Mouse (Mus musculus): ENCODE measurements at regions not wholly inside any gene's neighbourhood (a gene's known extent, or its start where the extent isn't known, plus 50 kb on each side); places are given as distances from the start of the nearest gene placed in this dataset.
A peak's percentile ranks its signal among the peaks of the same experiment; 100 is the strongest.

DNA sequence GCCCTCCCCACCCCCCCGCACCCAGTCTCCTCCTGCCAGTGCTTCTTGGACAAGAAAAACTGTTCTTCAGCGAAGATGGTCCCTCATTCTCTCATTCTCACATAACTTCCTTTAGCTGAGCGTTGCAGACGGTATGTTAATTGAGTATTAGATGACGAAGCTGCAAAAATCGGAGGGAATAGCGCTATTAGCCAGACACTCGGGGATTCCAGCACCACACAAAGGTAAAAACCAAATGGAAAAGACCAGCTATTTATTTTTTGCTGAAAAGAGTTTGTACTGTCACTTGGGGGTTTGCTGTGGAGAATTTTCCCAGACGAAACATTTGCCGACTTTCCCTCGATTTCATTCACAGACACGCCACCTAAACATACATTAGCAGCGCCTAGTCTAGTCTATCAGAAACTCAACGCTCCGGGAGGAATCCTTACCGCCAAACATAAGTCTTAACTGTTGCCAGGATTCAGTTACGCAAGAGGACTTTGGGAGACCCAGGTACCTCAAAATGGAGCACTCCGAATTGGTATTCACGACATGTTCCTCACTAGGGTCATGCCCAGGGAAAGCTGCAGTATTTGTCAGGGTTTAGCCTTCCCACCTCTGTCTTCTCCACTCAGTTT is 178.4 kb upstream of the Lrig3 start:
- ATAC-seq (ENCODE audit: insufficient number of reproducible peaks, low FRiP score, low TSS enrichment) = no peak

DNA sequence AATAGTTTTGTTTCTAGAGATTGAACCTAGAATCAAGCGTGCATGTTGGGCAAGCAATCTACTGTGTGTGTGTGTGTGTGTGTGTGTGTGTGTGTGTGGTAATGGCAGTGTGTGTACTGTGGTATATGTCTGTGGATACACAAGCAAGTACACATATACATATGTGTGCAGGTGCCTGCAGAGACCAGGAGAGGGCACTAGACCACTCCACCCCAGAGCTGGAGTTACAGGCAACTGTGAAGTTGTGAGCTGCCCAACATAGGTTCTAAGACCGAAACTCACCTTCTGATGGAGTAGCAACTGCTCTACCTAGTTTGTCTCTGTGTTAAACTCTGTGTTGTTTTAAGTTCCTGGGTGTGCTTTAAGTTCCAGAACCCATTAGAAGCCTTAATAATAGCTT is 177.7 kb upstream of the Lrig3 start:
- ATAC-seq (ENCODE audit: insufficient number of reproducible peaks, low FRiP score, low TSS enrichment) = no peak

DNA sequence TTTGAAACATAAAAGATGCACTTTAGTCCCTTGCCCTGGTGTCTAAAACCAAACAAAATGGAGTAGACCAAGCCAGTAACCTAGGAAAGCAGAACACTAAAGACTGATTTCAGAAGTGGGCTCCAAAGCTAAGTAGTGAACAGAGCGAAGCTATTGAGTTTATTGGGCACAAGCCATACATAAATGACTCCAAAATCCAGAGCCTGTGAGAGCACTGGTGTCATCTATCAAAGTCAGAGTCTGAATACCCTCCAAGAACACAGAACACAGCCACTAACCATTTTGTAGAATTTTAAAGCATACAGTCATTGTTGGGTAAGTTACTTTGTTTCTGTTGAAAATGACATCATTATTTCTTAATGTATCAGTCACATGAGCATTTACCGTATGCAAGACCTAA is 175.0 kb upstream of the Lrig3 start:
- no peak for ATAC-seq (ENCODE audit: insufficient number of reproducible peaks, low FRiP score, low TSS enrichment)

DNA sequence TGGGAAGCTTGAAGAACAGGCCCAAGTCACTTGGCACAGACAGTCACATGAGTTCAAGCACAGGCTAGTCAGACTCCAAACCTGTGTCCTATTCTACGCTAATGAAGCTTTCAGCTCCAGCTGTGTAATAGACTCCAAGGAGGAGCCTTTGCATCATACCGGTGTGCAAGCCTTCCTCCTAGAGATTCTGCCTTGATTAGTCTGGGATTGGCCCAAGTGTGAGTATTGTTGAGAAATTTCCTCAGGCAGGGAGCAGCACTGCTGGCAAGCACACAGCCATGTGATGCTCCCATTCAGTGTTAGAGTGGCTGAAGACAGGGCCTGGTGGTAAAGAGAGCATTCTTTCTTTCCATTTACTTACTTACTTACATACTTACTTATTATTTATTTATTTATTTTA is 171.5 kb upstream of the Lrig3 start:
- ATAC-seq (ENCODE audit: insufficient number of reproducible peaks, low FRiP score, low TSS enrichment) = no peak

DNA sequence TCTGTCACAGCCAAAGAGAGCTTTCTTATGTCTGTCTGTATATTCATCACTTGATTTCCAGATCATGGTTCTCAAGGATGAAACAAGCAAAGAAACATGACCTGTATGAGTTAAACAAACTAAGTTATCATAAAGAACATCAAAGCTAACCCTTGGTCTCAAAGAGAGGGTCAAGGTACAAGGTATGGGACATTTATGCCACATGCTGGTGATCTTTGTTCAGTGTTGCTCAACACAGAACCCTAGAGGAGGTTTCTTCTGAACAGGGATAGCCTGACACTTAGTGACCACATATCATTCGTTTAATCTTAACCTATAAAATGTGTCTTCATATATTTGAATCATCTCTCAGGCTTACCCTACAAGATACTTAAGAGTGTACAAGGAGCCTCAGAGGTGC is 170.6 kb upstream of the Lrig3 start:
- no peak for ATAC-seq (ENCODE audit: insufficient number of reproducible peaks, low FRiP score, low TSS enrichment)

DNA sequence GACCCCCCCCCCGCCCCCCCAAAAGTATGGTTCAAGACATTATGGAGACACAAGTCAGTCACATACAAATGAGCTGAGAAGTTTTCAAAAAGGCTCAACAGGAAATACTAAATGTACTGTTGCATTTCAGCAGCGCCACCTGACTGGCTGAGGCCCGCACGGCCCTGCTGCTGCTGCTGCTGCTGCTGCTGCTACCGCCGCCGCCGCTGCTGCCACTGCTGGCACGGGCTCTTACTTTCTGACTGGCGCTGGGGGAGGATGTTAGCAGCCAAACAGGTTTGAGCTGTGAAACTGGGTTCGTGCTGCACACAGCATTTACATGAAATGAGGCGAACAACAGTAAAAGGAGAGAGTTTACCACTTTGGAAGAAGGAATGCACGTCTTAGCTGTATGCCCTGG is 167.3 kb upstream of the Lrig3 start:
- no peak for ATAC-seq (ENCODE audit: insufficient number of reproducible peaks, low FRiP score, low TSS enrichment)

DNA sequence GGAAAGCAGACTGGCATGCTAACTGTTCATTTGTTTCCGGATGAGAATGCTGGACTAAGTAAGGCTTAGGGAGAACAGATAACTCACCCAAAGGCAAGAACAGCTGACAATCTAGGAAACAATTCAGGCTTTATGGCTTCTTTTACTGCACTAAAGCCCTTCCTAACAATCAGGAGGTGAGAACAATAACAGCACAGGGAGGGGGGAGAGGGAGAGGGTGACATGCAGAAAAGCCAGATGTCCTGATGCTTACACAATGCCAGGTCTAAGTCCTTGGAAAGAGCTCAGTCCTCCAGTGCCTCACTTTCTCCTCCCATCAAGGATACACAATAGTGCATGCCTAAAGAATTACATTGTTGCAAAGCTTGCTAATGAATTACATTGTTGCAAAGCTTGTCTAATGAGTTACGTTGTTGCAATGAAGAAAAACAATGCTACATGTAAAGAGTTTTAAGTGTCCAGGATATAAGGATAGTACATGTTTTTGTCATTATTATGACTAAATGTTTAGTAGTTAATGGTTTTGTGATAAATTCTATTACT is 165.3 kb upstream of the Lrig3 start:
- no peak for ATAC-seq (ENCODE audit: insufficient number of reproducible peaks, low FRiP score, low TSS enrichment)

DNA sequence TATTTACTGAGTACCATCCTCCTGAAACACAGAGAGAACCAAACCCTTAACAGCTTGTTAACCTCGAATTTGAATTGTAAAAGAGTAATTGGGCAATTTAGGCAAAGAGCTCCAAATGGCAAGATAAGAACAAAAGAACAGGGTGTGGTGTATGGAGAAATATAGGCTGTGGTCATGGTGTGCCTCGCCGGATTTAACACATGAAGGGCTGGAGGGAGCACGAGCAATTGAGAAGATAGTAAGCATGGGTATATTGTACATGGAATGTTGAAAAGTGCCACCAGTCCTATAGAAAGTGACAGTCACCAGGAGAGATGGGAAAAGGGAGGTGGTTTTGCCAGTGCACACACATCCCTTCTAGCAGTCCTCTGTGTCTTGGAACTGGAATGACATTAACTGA is 164.5 kb upstream of the Lrig3 start:
- no peak for ATAC-seq (ENCODE audit: insufficient number of reproducible peaks, low FRiP score, low TSS enrichment)

DNA sequence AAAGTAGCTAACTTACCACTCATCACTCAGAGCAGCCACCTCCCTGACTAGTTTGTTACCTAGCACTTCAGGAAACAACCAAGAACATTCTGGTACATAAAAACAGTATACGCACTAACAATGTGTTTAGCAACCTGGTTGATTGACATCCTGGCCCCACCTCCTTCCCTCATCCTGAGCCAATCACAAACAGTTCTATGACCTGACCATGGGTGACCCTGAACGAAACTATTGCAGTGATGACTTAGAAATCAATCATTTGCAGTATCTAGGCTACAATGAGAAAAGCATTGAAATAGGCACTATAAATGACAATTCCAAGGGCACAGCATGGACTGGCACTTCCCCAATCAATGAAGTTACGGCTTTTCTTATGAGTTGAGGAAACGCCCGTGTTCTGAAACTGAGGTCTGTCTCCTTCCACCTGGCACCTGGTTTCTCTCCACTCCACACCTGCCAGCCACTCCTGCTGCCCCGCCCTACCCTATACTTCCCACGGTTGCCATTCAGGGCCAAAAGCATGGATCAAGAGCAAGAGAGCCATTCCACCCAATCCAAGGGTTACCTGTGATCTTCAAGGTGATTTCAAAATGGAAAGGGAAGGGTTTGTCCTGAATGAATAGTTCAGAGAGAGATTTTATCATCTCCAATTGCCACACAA is 162.9 kb upstream of the Lrig3 start:
- ATAC-seq (ENCODE audit: insufficient number of reproducible peaks, low FRiP score, low TSS enrichment) = no peak

DNA sequence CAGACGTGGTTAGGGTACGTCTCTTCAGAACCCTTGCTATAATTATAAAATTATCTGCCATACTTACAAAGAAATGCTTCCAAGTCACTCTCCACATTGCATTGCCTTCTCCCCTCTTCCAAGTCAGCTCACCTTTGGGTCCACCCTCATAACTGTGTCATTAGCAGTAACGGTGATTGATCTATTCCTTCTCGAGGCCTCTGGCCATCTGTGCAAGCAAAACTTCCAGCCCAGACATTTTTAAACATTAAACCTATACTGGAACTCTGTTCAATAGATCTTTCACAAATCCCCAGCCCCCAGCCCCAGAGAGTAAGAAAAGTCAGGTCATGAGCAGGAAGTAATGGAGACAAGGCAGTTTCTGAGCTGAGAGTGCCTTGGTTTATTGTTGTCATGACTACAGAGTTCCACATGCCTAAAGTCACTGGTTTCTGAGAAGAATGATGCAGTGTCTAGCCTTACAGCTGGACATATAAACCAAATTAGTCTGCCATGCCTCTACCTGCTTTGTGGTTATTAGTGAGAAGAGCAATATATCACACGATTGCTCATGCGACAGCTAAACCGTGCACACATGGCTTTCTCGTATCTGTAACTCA is 156.1 kb upstream of the Lrig3 start:
- no peak for ATAC-seq (ENCODE audit: insufficient number of reproducible peaks, low FRiP score, low TSS enrichment)

DNA sequence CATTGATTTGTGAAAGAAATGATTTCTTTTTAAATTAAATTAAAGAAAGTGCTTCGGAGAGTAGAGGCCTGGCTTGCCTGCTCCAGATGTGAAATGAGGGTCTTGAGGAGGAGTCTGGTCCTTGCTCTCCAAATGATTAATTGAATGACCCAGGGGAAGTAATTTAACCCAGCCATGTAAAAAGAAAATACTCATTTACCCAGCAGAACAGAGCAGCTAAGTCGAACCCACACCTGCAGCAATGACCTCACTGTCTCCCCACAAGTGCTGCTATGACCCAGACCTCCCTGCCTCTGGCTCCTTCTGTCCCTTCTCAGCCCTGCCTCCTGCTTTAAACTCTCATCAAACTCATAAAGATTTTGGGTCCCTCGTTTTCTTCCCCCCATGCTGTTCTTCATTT is 155.4 kb upstream of the Lrig3 start:
- no peak for ATAC-seq (ENCODE audit: insufficient number of reproducible peaks, low FRiP score, low TSS enrichment)

DNA sequence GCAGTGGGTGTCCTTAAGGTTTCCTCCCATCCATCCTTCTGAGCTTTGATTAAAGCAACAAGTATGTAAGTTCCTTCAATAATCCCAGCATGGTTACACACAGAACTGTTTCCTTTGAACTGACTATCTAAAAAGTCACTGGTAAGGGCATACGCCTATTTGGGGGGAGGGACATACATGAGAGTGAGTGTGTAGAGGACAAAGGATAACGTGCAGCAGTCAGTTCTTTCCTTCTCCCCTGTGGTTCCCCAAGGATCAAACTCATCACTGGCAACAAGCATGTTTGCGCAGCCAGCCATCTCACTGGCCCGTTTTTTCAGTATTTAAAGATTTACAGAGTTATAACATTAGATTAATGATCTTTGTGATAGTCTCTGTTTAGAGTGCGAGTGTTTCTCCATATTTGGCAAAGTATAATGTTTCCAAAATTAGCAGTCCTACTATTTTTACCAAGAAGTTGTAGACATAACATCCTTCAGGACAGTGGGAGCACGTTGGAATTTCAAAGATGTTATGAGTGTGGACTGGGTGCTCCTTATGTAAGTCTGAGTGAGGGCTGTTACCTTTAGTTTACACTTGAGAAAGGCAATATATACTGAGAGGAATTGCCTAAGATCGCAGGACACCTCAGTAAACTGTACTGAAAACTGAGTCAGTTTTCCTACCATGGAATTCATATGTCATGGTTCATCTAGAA is 151.6 kb upstream of the Lrig3 start:
- no peak for ATAC-seq (ENCODE audit: insufficient number of reproducible peaks, low FRiP score, low TSS enrichment)

DNA sequence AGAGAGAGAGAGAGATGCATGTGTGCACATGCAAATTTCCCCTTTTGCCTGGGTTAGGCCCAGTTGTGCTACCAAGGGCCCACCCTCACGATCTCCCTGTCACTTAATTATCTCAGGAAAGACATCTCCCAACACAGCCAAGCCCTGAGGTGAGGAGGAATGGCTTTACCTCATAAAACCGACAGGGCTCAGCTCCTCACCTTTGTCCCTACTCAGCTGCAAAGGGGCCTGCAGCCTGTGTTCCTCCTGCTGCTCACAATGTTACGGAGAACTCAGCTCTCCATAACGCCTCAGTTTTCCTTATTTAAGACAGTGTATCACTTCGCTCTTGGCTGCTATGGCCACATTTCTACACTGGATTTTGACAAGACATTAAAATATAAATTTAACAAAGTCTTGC is 133.8 kb upstream of the Lrig3 start:
- ATAC-seq (ENCODE audit: insufficient number of reproducible peaks, low FRiP score, low TSS enrichment) = no peak

DNA sequence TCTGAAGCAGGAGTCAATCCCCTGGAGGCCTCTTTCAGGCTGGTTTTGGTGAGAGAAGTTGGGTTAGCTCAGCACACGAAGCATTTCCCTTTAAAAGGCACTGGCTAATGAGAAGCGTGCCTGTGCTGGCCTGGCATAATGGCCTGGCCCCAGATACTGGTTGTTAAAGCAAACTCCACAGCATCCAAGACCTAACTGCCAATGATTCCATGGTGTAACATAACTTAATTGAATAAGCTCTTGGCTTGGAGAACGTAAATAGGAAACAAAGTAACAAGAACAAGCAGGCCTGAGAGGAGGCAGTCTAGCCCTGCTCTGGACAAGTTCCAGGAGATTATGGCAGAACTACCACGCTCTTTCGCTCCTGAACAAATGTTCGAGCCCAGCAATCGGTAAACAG is 133.2 kb upstream of the Lrig3 start:
- ATAC-seq (ENCODE audit: insufficient number of reproducible peaks, low FRiP score, low TSS enrichment) = no peak

DNA sequence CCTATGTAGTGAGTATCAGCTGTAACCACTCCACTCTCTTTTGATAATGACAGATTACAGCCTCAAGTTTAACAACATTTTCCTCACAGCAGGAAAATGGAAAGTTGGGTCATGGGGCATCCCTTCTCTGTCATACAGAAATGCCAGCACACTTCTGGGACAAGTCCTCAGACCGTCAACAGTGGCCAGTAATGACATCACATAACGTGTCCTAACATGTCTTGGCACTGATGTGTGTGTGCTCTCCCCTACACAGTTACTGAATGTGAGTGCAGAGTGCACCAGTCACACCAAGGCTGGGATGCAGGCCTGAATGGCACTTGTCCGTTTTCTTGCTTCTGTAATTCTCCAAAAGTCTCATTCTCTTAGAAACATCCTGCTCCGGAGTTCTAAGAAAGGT is 132.0 kb upstream of the Lrig3 start:
- no peak for ATAC-seq (ENCODE audit: insufficient number of reproducible peaks, low FRiP score, low TSS enrichment)

DNA sequence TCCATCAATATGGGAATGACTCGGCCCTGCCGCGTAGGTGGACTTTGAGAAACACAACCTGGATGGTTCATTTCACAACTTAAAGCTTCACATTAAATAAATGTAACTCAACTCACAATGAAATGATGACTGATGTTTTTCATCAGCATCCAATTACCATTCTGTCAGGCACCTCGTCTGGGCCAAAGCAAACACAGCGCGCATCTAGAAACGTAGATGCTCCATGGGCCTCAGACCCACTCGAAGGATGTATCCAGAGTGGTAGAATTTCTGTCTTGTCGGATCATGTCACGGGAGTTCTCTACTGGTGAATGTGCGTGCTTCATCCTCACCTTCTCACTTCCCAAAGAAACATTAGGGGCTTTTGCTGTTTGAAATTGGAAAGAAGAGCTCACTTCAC is 127.0 kb upstream of the Lrig3 start:
- no peak for ATAC-seq (ENCODE audit: insufficient number of reproducible peaks, low FRiP score, low TSS enrichment)

DNA sequence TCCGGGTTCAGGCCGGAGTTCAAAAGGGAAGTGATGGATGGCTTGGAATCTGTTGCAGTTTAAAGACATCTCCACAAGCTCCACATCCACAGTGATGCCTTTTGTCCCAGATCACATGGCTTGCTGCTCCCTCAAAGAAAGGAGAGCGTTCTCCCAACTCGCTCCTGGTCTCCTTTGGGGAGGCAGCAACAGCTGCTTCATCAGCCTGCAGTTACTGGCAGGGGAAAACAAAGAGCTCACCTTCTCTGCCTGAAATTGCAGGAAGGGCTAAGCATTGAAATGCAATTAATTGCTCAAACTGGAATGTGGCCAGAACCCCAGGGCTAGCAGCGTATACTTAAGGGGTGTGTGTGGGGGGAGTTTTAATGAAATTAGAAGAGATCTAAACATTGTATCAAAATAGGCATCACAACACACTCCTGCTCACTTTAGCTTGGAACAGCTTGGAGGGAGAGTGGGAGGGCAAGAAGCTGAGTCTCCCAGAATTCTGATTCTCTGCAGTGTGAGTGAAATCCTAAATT is 126.3 kb upstream of the Lrig3 start:
- no peak for ATAC-seq (ENCODE audit: insufficient number of reproducible peaks, low FRiP score, low TSS enrichment)

DNA sequence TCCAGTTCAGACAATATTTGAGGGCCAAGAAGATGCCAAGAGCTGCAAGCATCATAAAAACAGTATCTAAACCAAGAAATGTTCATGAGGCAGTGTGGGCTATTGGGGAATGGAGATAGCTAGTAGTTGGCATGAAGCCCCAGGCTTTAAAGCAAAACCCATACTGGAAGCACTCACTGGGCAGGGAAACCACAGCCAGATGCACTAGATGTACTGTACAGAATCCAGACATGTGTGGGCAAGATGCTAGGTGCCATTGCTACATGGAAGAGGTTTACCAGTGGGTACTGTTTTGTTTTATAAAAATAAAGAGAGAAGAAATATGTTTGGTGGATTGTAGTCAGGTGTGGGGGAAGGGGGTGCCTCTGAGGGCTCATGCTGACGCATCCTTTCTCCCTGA is 125.6 kb upstream of the Lrig3 start:
- ATAC-seq (ENCODE audit: insufficient number of reproducible peaks, low FRiP score, low TSS enrichment) = no peak

DNA sequence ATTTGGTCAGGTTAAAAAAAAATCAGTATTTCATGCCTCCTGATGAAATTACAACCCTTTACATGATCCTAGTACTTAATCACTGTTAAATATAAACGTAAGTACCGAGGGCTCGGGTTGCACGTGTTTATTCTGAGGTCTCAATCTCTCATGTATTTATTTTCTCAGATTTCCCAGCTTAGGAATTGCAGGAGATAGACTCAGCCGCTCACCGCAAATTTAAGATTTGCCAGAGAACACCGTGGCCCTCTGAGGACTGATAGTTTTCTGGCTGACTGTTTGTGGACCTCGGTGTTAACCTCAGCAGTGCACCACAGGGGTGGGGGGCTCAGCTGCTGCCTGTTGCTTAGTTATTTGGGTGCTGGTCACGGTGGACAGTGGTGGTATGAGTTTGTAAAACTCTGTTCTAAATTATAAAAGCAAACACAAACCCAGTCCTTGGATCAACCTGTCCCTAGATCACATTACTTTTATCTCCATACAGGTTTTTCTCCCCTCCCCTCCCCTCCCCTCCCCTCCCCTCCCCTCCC is 121.6 kb upstream of the Lrig3 start:
- no peak for ATAC-seq (ENCODE audit: insufficient number of reproducible peaks, low FRiP score, low TSS enrichment)

DNA sequence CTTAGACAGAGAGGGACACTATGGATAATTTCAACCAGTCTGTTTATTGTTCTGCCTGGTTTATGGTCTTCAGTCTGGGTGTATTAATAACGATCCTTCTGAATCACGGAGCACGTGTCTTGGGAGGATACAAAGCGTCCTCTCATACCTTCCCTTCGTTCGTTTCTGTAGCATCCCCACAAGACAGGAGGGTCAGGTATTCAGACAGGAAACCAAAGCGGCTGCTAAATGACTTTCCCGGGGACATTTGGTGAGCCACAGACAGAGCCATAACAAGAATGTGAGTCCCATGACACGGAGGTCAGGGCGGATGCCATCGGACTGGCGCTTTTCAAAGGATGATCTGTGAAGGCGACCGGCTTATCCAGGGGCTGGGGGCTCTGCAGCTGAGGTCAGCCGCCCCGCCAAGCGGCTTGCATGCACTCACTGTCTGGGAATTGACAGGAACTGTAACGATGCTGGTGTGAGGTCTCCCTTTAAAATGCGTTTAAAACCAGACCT is 120.9 kb upstream of the Lrig3 start:
- 0 out of 2 replicates have a peak, but pooled peaks have one; percentile 6 for ATAC-seq (ENCODE audit: insufficient number of reproducible peaks, low FRiP score, low TSS enrichment)

DNA sequence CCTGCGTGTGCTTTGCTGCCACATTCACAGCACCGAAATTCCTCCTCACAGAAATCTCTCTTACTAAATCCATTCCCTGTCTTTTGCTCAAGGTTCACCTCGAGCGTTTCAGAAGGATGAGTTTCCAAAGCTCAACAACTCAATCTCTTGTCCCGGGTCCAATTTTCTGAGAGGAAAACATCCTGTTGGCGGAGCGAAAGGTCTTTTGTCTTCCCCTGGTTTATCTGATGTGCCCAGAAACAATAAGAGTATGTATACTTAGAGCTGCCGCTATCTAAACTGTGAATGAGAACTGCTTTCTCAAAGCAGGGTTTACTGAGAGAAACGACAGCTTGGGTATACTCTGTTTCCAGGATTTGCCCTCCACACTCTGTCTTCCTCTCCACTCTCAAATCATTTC is 115.6 kb upstream of the Lrig3 start:
- no peak for ATAC-seq (ENCODE audit: insufficient number of reproducible peaks, low FRiP score, low TSS enrichment)

Data from cerebellum, adult (tissue).